Mouse (Mus musculus): ENCODE results near the gene Capn13. TPM values are rescaled to one million over a fixed set of nuclear protein-coding genes. Genes with fewer than 3 reads are reported as not detected.

Gene Capn13
- 5.9 and 6.9 TPM in 2 replicates for polyA plus RNA-seq (2015; fragmentation: Nextera tagmentation; extraction: Ambion mirVana)

GRCm38 (mm10) chr17:73400862-73401261 is at the start of gene Capn13:
TSS of gene Capn13 (minus strand) at chr17:73400866.
- Histone ChIP-seq H3K27ac (replicated peaks) (no peak within 1 kb of the TSS), H3K4me3 (ENCODE audit: low read depth, low read length) (no peak within 1 kb of the TSS), H3K27me3 (ENCODE audit: control insufficient read depth, insufficient read depth, low read length) (no peaks in the 10 kb centered on the region), H3K9ac (ENCODE audit: low read length) (no peak within 1 kb of the TSS), H3K9me3 (ENCODE audit: control insufficient read depth, low read length) (no peaks in the 10 kb centered on the region), H3K4me1 (replicated peaks; ENCODE audit: control insufficient read depth, insufficient read depth) (no peaks in the 10 kb centered on the region), H3K4me2 (replicated peaks; ENCODE audit: low read depth) (no peak within 1 kb of the TSS), H3K36me3 (ENCODE audit: control insufficient read depth, insufficient read depth, low read length) (no peaks in the 10 kb centered on the region)
- DNase-seq (ENCODE audit: low spot score) (no peak), ATAC-seq (ENCODE audit: low FRiP score, low TSS enrichment) (no peak)
- TF ChIP-seq CTCF (IDR thresholded peaks at IDR 0.05; ENCODE audit: low read depth) = no peak
- TF ChIP-seq EP300 (optimal IDR thresholded peaks at IDR 0.05) = no peak
- WGBS = 80% methylated on average over 2 of the region's 2 CpGs

- no peak overlapping the region for H3K4me2 ChIP-seq (replicated peaks; ENCODE audit: low read depth)
- H3K4me1 ChIP-seq (replicated peaks; ENCODE audit: control insufficient read depth, insufficient read depth) = no peaks in the 10 kb centered on the region
- H3K27ac ChIP-seq (replicated peaks) = no peak overlapping the region
- no peaks in the 10 kb centered on the region for H3K36me3 ChIP-seq (ENCODE audit: control insufficient read depth, insufficient read depth, low read length)
- no peak overlapping the region for H3K9ac ChIP-seq (ENCODE audit: low read length)
- DNase-seq (ENCODE audit: low spot score) (no peak), ATAC-seq (ENCODE audit: low FRiP score, low TSS enrichment) (no peak)
- no peak overlapping the region for H3K4me3 ChIP-seq (ENCODE audit: low read depth, low read length)
- no peaks in the 10 kb centered on the region for H3K9me3 ChIP-seq (ENCODE audit: control insufficient read depth, low read length)
- no peak for TF ChIP-seq EP300 (optimal IDR thresholded peaks at IDR 0.05)
- TF ChIP-seq CTCF (IDR thresholded peaks at IDR 0.05; ENCODE audit: low read depth) = no peak
- H3K27me3 ChIP-seq (ENCODE audit: control insufficient read depth, insufficient read depth, low read length) = no peaks in the 10 kb centered on the region
Observed at GRCm38 (mm10) chr17:73449104-73449503, 48.4 kb upstream of the Capn13 start.

- Histone ChIP-seq H3K4me1 (replicated peaks; ENCODE audit: control insufficient read depth, insufficient read depth) (no peaks in the 10 kb centered on the region), H3K4me3 (ENCODE audit: low read depth, low read length) (no peak overlapping the region), H3K36me3 (ENCODE audit: control insufficient read depth, insufficient read depth, low read length) (no peaks in the 10 kb centered on the region), H3K27ac (replicated peaks) (no peak overlapping the region), H3K4me2 (replicated peaks; ENCODE audit: low read depth) (no peak overlapping the region), H3K9me3 (ENCODE audit: control insufficient read depth, low read length) (no peaks in the 10 kb centered on the region), H3K27me3 (ENCODE audit: control insufficient read depth, insufficient read depth, low read length) (no peaks in the 10 kb centered on the region), H3K9ac (ENCODE audit: low read length) (no peak overlapping the region)
- ATAC-seq (ENCODE audit: low FRiP score, low TSS enrichment) (no peak), DNase-seq (ENCODE audit: low spot score) (no peak)
- TF ChIP-seq EP300 (optimal IDR thresholded peaks at IDR 0.05) = no peak
- TF ChIP-seq CTCF (IDR thresholded peaks at IDR 0.05; ENCODE audit: low read depth) = no peak
- 88% methylated on average over 1 of the region's 1 CpGs for WGBS
Observed at GRCm38 (mm10) chr17:73440798-73441197, 40.1 kb upstream of the Capn13 start.

GRCm38 (mm10) chr17:73432564-73433006 is 31.9 kb upstream of the Capn13 start:
- no peak overlapping the region for H3K9ac ChIP-seq (ENCODE audit: low read length)
- H3K27ac ChIP-seq (replicated peaks) = no peak overlapping the region
- TF ChIP-seq EP300 (optimal IDR thresholded peaks at IDR 0.05) (no peak), CTCF (IDR thresholded peaks at IDR 0.05; ENCODE audit: low read depth) (no peak)
- no peaks in the 10 kb centered on the region for H3K36me3 ChIP-seq (ENCODE audit: control insufficient read depth, insufficient read depth, low read length)
- 31% methylated on average over 2 of the region's 2 CpGs for WGBS
- no peaks in the 10 kb centered on the region for H3K4me1 ChIP-seq (replicated peaks; ENCODE audit: control insufficient read depth, insufficient read depth)
- no peak overlapping the region for H3K4me3 ChIP-seq (ENCODE audit: low read depth, low read length)
- no peaks in the 10 kb centered on the region for H3K9me3 ChIP-seq (ENCODE audit: control insufficient read depth, low read length)
- no peak for DNase-seq (ENCODE audit: low spot score)
- no peak overlapping the region for H3K4me2 ChIP-seq (replicated peaks; ENCODE audit: low read depth)
- no peak for ATAC-seq (ENCODE audit: low FRiP score, low TSS enrichment)
- no peaks in the 10 kb centered on the region for H3K27me3 ChIP-seq (ENCODE audit: control insufficient read depth, insufficient read depth, low read length)

- H3K4me2 ChIP-seq (replicated peaks; ENCODE audit: low read depth) = no peak overlapping the region
- WGBS = 97% methylated on average over 1 of the region's 1 CpGs
Observed at GRCm38 (mm10) chr17:73432058-73432457, 31.4 kb upstream of the Capn13 start.

GRCm38 (mm10) chr17:73417382-73417781 is 16.7 kb upstream of the Capn13 start:
- WGBS = 35% methylated on average over 2 of the region's 2 CpGs
- no peaks in the 10 kb centered on the region for H3K9me3 ChIP-seq (ENCODE audit: control insufficient read depth, low read length)
- H3K4me2 ChIP-seq (replicated peaks; ENCODE audit: low read depth) = no peak overlapping the region
- no peak for ATAC-seq (ENCODE audit: low FRiP score, low TSS enrichment)
- no peaks in the 10 kb centered on the region for H3K4me1 ChIP-seq (replicated peaks; ENCODE audit: control insufficient read depth, insufficient read depth)
- H3K27ac ChIP-seq (replicated peaks) = no peak overlapping the region
- H3K4me3 ChIP-seq (ENCODE audit: low read depth, low read length) = no peak overlapping the region
- TF ChIP-seq EP300 (optimal IDR thresholded peaks at IDR 0.05) (no peak), CTCF (IDR thresholded peaks at IDR 0.05; ENCODE audit: low read depth) (no peak)
- H3K27me3 ChIP-seq (ENCODE audit: control insufficient read depth, insufficient read depth, low read length) = no peaks in the 10 kb centered on the region
- H3K9ac ChIP-seq (ENCODE audit: low read length) = no peak overlapping the region
- no peak for DNase-seq (ENCODE audit: low spot score)
- H3K36me3 ChIP-seq (ENCODE audit: control insufficient read depth, insufficient read depth, low read length) = no peaks in the 10 kb centered on the region

More at GRCm38 (mm10) chr17:73432058-73432457, 31.4 kb upstream of the Capn13 start:
- TF ChIP-seq CTCF (IDR thresholded peaks at IDR 0.05; ENCODE audit: low read depth) (no peak), EP300 (optimal IDR thresholded peaks at IDR 0.05) (no peak)
- H3K4me3 ChIP-seq (ENCODE audit: low read depth, low read length) = no peak overlapping the region
- H3K9me3 ChIP-seq (ENCODE audit: control insufficient read depth, low read length) = no peaks in the 10 kb centered on the region
- no peaks in the 10 kb centered on the region for H3K36me3 ChIP-seq (ENCODE audit: control insufficient read depth, insufficient read depth, low read length)
- ATAC-seq (ENCODE audit: low FRiP score, low TSS enrichment) (no peak), DNase-seq (ENCODE audit: low spot score) (no peak)
- H3K27ac ChIP-seq (replicated peaks) = no peak overlapping the region
- no peaks in the 10 kb centered on the region for H3K27me3 ChIP-seq (ENCODE audit: control insufficient read depth, insufficient read depth, low read length)
- H3K9ac ChIP-seq (ENCODE audit: low read length) = no peak overlapping the region
- H3K4me1 ChIP-seq (replicated peaks; ENCODE audit: control insufficient read depth, insufficient read depth) = no peaks in the 10 kb centered on the region

Measured in stomach, postnatal 0 days (tissue).